Mouse (Mus musculus) brain, embryonic 14.5 days (tissue): ENCODE results near the gene Gnai1.

Experiments used
- CTCF ChIP-seq: fragments of 200-500 bp; IDR thresholded peaks from 2 replicates; pipeline ENCODE4 v1.5.1; 2012; ENCODE audit warnings: inconsistent platforms, mild to moderate bottlenecking, moderate library complexity, borderline replicate concordance; ENCODE audit not compliant: insufficient read depth, insufficient read length; ENCODE audit errors: extremely low read depth
- POLR2A ChIP-seq: fragments of 200-500 bp; IDR thresholded peaks from 2 replicates; pipeline ENCODE4 v1.6.1; 2012; ENCODE audit warnings: mild to moderate bottlenecking, inconsistent platforms, borderline replicate concordance; ENCODE audit not compliant: poor library complexity, insufficient read depth, insufficient read length, severe bottlenecking; ENCODE audit errors: extremely low read depth

- TF ChIP-seq CTCF = no peak
- no peak for TF ChIP-seq POLR2A
These were observed 34.0 kb downstream of the Gnai1 start for GRCm38 (mm10) chr5:18326159-18326558.
